Mouse (Mus musculus) C2C12 (cell line): ENCODE measurements around the gene Ntf5.

ENCODE experiments used
- CEBPB ChIP-seq: IDR thresholded peaks from one replicate; pipeline ENCODE4 v1.6.1; 2011; ENCODE audit warnings: low read depth, mild to moderate bottlenecking, control low read depth, moderate library complexity
- CTCF ChIP-seq: IDR thresholded peaks from one replicate; pipeline ENCODE4 v1.5.1; 2011; ENCODE audit not compliant: control insufficient read depth, insufficient read depth, insufficient read length
- FOSL1 ChIP-seq: IDR thresholded peaks from one replicate; pipeline ENCODE4 v1.8.0; 2011; ENCODE audit warnings: mild to moderate bottlenecking, low read length; ENCODE audit not compliant: poor library complexity, insufficient read depth, severe bottlenecking
- MAX ChIP-seq: IDR thresholded peaks from one replicate; pipeline ENCODE4 v1.6.1; 2011; ENCODE audit warnings: mild to moderate bottlenecking, control low read depth
- MYOD1 ChIP-seq: IDR thresholded peaks from one replicate; pipeline ENCODE4 v1.6.1; 2011; ENCODE audit warnings: low read depth; ENCODE audit not compliant: control insufficient read depth, insufficient read length
- USF1 ChIP-seq: IDR thresholded peaks from one replicate; pipeline ENCODE4 v1.6.1; 2011; ENCODE audit warnings: low read depth, mild to moderate bottlenecking, control low read depth, moderate library complexity

- TF ChIP-seq CTCF (no peak), USF1 (no peak), MAX (no peak), CEBPB (no peak), MYOD1 (no peak), FOSL1 (no peak)
These were observed 22.9 kb downstream of the Ntf5 start for GRCm38 (mm10) chr7:45436444-45436843.
